In genomic region chr2:28384875-28385274, GRCm38 (mm10) we compare ENCODE assay signal across 11 mouse cellular contexts.
DNase-seq lines count a peak whose midpoint lies in the region; ATAC-seq and TF ChIP-seq lines count a peak whose summit lies in the region.
"Had no signal": no experiment of that assay in that cellular context is flagged by ENCODE, and none has a peak within 500 bp of the region (broad histone marks: within the 10 kb centered on the region; RNA-seq: fewer than 3 reads in every experiment).

No protein-coding gene starts in this region.

- no peaks in the 10 kb centered on the region for H3K36me3 ChIP-seq in hindbrain, embryonic 12.5 days
- H3K36me3 ChIP-seq in midbrain, embryonic 16.5 days (ENCODE audit: control insufficient read depth, insufficient read depth, low read length): no peaks in the 10 kb centered on the region
- H3K36me3 ChIP-seq: liver, embryonic 12.5 days had no signal

- no peak overlapping the region for H3K4me3 ChIP-seq in hindbrain, embryonic 12.5 days
- no peak overlapping the region for H3K4me3 ChIP-seq in midbrain, embryonic 16.5 days (ENCODE audit: low read depth, low read length)
- H3K4me3 ChIP-seq in left cerebral cortex, adult 2 months: no peak overlapping the region
- H3K4me3 ChIP-seq: liver, embryonic 12.5 days had no signal

- peak; percentile 44 for ATAC-seq in hindbrain, embryonic 12.5 days (ENCODE audit: low FRiP score)
- ATAC-seq in midbrain, embryonic 16.5 days: no peak
- ATAC-seq: intestine, postnatal 0 days; liver, embryonic 12.5 days; lung, postnatal 0 days had no signal

- WGBS in hindbrain, embryonic 12.5 days: 39% methylated on average over 8 of the region's 8 CpGs
- 18% methylated on average over 8 of the region's 8 CpGs for WGBS in midbrain, embryonic 16.5 days

- DNase-seq in brain, adult 2 months (ENCODE audit: low read depth, low spot score): peak; percentile 48
- peak; percentile 41 for DNase-seq in embryo, embryonic 11 days
- DNase-seq in layer of hippocampus, adult 8-10 months (ENCODE audit: low spot score in 2 of 2): no peak
- no peak for DNase-seq in lung, postnatal 14 days
- no peak for DNase-seq in left cerebral cortex, adult 2 months (ENCODE audit: extremely low spot score in 1 of 2, low spot score in 2 of 2)
- DNase-seq: kidney, postnatal 25 days had no signal

- no peak overlapping the region for H3K4me2 ChIP-seq in hindbrain, embryonic 12.5 days (replicated peaks)
- H3K4me2 ChIP-seq in midbrain, embryonic 16.5 days (ENCODE audit: low read length): no peak overlapping the region
- H3K4me2 ChIP-seq: liver, embryonic 12.5 days had no signal

- H3K27me3 ChIP-seq in hindbrain, embryonic 12.5 days: peaks cover 3% of the 10 kb centered on the region; the same call in 1 of the 2 replicates
- H3K27me3 ChIP-seq in midbrain, embryonic 16.5 days (ENCODE audit: control insufficient read depth, insufficient read depth, low read depth, low read length): no peaks in the 10 kb centered on the region

- no peak for TF ChIP-seq CTCF in left cerebral cortex, adult 2 months (IDR thresholded peaks at IDR 0.05)

- no peak overlapping the region for H3K9ac ChIP-seq in hindbrain, embryonic 12.5 days
- no peak overlapping the region for H3K9ac ChIP-seq in midbrain, embryonic 16.5 days (ENCODE audit: low read depth, low read length)
- H3K9ac ChIP-seq: liver, embryonic 12.5 days had no signal

- H3K9me3 ChIP-seq in hindbrain, embryonic 12.5 days (replicated peaks): no peaks in the 10 kb centered on the region
- no peaks in the 10 kb centered on the region for H3K9me3 ChIP-seq in midbrain, embryonic 16.5 days (replicated peaks; ENCODE audit: control insufficient read depth, low read length, poor library complexity, severe bottlenecking)
- H3K9me3 ChIP-seq: liver, embryonic 12.5 days had no signal

- H3K27ac ChIP-seq in hindbrain, embryonic 12.5 days: peak overlapping the region; percentile 69
- H3K27ac ChIP-seq in midbrain, embryonic 16.5 days (ENCODE audit: low read length): peak overlapping the region; percentile 55; the same call in 1 of the 2 replicates
- no peak overlapping the region for H3K27ac ChIP-seq in left cerebral cortex, adult 2 months
- H3K27ac ChIP-seq: liver, embryonic 12.5 days had no signal

- intact Hi-C loops in left cerebral cortex, adult 2 months (cut with DNase I): no loop called here

- peaks cover 43% of the 10 kb centered on the region for H3K4me1 ChIP-seq in hindbrain, embryonic 12.5 days
- H3K4me1 ChIP-seq in midbrain, embryonic 16.5 days (ENCODE audit: control insufficient read depth, insufficient read depth, low read length): peaks cover 41% of the 10 kb centered on the region
- H3K4me1 ChIP-seq: liver, embryonic 12.5 days had no signal

Comparison
In these comparisons a context has a peak if more than half of its experiments do, and no peak if none do; other contexts are left out.
1. DNase-seq: peak in brain, adult 2 months (single experiment) and embryo, embryonic 11 days (single experiment); none in layer of hippocampus, adult 8-10 months (0 of 2), lung, postnatal 14 days (single experiment) and left cerebral cortex, adult 2 months (0 of 2).